Mouse (Mus musculus): ENCODE measurements around the gene Mroh3. TPM values are rescaled to one million over a fixed set of nuclear protein-coding genes. Genes with fewer than 3 reads are reported as not detected.

Mroh3 gene
- 0.17 and 0.40 TPM in 2 replicates for polyA plus RNA-seq (2015; fragmentation: Nextera tagmentation; extraction: Ambion mirVana)

DNA sequence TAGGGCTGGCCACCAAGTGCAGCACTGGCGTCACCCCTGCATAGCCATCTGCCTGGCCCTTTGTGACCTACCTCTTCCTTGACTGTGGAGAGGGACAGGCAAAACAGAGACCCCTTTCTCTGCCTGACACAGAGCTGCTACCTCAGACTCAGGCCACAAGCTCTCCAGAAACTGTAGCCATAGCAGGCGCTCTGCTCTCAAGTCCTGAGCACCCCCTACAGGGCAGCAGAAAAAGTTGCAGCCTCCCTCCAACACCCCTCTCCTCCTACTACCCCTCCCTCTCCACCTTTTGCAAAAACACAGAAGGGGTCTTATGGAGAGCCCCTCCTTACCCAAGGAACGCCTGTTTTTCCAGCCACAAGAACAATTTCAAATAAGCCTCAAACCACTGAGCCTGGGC is at the start of gene Mroh3:
Mroh3 (minus strand) TSS at position 26 of the 400 bp plus-strand sequence.
- Histone ChIP-seq H3K4me3 (ENCODE audit: low read length) (no peak within 1 kb of the TSS), H3K9ac (replicated peaks; ENCODE audit: low read length) (no peak within 1 kb of the TSS), H3K9me3 (ENCODE audit: low read length) (no peaks in the 10 kb centered on the region), H3K36me3 (ENCODE audit: insufficient read depth, low read length) (peaks cover 18% of the 10 kb centered on the region), H3K4me1 (ENCODE audit: insufficient read depth, low read length) (no peaks in the 10 kb centered on the region), H3K27me3 (ENCODE audit: insufficient read depth, low read length) (no peaks in the 10 kb centered on the region), H3K27ac (ENCODE audit: low read length) (no peak within 1 kb of the TSS), H3K4me2 (replicated peaks; ENCODE audit: low read depth, low read length) (no peak within 1 kb of the TSS)
- no peak for ATAC-seq (ENCODE audit: low FRiP score, low TSS enrichment)
- WGBS = 57% methylated on average over 3 of the region's 3 CpGs

DNA sequence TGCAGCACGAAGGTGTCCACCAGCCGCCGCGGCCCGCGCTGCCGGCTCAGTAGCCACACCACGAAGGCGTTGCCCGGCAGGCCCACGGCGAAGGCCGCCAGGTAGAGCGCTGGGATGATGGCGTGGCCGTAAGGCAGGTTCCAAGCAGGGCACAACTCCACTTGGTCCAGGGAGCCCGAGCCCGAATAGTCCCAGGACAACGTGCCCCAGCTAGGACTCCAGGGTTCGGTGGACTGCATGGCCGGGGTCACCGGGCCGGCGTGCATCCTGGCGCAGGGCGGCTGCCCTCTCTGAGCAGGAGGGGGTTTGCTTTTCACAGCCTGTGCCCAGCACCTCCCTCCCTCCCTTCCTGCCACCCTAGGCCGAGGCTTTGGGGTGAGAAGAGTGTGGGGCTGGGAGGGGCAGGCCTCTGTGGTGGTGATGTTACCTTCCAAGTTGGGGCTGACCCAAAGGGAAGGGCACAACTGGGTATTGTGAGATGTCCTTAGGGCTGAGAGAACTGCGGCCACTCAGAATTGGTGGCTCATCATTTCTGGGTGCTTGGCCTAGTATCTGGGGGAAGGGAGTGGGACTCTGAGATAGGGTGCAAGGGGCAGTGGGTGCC is 48.1 kb upstream of the Mroh3 start, which contains the start of gene Gpr25:
Gpr25 (minus strand) TSS at position 239 of the 604 bp plus-strand sequence.
- peak within 1 kb of the TSS; percentile 58 for H3K4me3 ChIP-seq (ENCODE audit: low read length)
- peak within 1 kb of the TSS; percentile 94 for H3K4me2 ChIP-seq (replicated peaks; ENCODE audit: low read depth, low read length)
- H3K9ac ChIP-seq (replicated peaks; ENCODE audit: low read length) = peak within 1 kb of the TSS; percentile 59
- peak; percentile 52; the same call in 1 of the 2 replicates for ATAC-seq (ENCODE audit: low FRiP score, low TSS enrichment)
- no peaks in the 10 kb centered on the region for H3K36me3 ChIP-seq (ENCODE audit: insufficient read depth, low read length)
- H3K27ac ChIP-seq (ENCODE audit: low read length) = no peak within 1 kb of the TSS
- H3K9me3 ChIP-seq (ENCODE audit: low read length) = no peaks in the 10 kb centered on the region
- WGBS = 8% methylated on average over 28 of the region's 28 CpGs
- H3K27me3 ChIP-seq (ENCODE audit: insufficient read depth, low read length) = peaks cover 65% of the 10 kb centered on the region
- H3K4me1 ChIP-seq (ENCODE audit: insufficient read depth, low read length) = peaks cover 12% of the 10 kb centered on the region

DNA sequence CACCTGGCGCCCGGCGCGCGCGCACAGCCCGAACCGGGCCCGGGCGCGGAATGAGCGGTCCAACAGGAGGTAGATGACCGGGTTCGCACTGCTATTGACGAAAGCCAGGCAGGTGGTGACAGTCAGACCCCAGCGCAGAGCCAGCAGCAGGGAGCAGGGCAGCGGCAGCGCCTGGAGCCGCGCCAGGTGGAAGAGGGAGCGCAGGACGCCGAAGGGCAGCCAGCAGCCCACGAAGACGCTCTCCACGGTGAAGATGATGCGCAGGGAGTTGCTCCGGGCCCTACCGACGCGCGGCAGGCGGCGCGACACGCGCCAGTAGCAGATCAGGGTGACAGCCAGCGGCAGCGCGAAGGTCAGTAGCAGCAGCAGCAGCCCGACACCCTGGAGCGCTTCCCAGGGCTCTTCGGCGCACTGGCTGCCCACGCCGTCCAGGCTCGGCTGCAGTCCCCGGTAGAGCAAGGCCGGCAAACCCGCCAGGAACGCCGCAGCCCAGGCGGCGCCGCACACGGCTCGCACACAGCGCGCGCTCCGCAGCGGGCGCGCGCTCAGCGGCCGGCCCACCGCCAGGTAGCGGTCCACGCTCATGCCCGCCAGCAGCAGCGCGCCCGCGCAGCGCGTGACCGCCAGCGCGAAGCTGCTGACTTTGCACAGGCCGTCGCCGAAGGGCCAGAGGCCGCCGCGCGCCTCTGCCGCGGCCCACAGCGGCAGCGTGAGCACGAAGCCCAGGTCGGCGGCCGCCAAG is 47.4 kb upstream of the Mroh3 start:
- ATAC-seq (ENCODE audit: low FRiP score, low TSS enrichment) = peak; percentile 81
- H3K4me1 ChIP-seq (ENCODE audit: insufficient read depth, low read length) = peaks cover 12% of the 10 kb centered on the region
- H3K27me3 ChIP-seq (ENCODE audit: insufficient read depth, low read length) = peaks cover 68% of the 10 kb centered on the region
- peak overlapping the region; percentile 58 for H3K4me3 ChIP-seq (ENCODE audit: low read length)
- H3K27ac ChIP-seq (ENCODE audit: low read length) = no peak overlapping the region
- no peaks in the 10 kb centered on the region for H3K9me3 ChIP-seq (ENCODE audit: low read length)
- under 1% methylated on average over 89 of the region's 95 CpGs for WGBS
- H3K9ac ChIP-seq (replicated peaks; ENCODE audit: low read length) = peak overlapping the region; percentile 59
- H3K4me2 ChIP-seq (replicated peaks; ENCODE audit: low read depth, low read length) = peak overlapping the region; percentile 94
- no peaks in the 10 kb centered on the region for H3K36me3 ChIP-seq (ENCODE audit: insufficient read depth, low read length)

DNA sequence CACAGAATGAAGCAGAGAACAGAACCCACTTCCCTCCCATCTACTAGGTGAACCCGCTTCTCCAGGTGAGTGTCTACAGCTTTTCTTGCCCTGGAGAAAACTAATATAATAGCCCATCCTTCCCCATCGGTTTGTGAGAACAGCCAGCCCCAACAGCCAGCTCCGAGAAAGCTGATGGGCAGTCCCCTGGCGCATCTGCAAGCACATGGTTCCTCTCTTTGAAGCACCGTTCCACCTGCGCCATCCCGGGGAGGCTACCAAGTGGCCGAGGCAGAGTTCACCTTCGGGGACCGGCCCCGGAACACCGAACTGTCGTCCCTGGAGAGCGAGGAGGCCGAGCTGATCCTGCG is 46.9 kb upstream of the Mroh3 start:
- Histone ChIP-seq H3K4me2 (replicated peaks; ENCODE audit: low read depth, low read length) (peak overlapping the region; percentile 94), H3K36me3 (ENCODE audit: insufficient read depth, low read length) (no peaks in the 10 kb centered on the region), H3K9me3 (ENCODE audit: low read length) (no peaks in the 10 kb centered on the region), H3K27ac (ENCODE audit: low read length) (no peak overlapping the region), H3K27me3 (ENCODE audit: insufficient read depth, low read length) (peaks cover 68% of the 10 kb centered on the region), H3K4me3 (ENCODE audit: low read length) (peak overlapping the region; percentile 58), H3K4me1 (ENCODE audit: insufficient read depth, low read length) (peaks cover 12% of the 10 kb centered on the region), H3K9ac (replicated peaks; ENCODE audit: low read length) (no peak overlapping the region)
- 4% methylated on average over 16 of the region's 16 CpGs for WGBS
- peak; percentile 19; the same call in 1 of the 2 replicates for ATAC-seq (ENCODE audit: low FRiP score, low TSS enrichment)

GRCm38 (mm10) chr1:136258495-136258894 is 45.9 kb upstream of the Mroh3 start:
- Histone ChIP-seq H3K36me3 (ENCODE audit: insufficient read depth, low read length) (no peaks in the 10 kb centered on the region), H3K4me2 (replicated peaks; ENCODE audit: low read depth, low read length) (no peak overlapping the region), H3K9me3 (ENCODE audit: low read length) (no peaks in the 10 kb centered on the region), H3K9ac (replicated peaks; ENCODE audit: low read length) (no peak overlapping the region), H3K4me1 (ENCODE audit: insufficient read depth, low read length) (peaks cover 12% of the 10 kb centered on the region), H3K27me3 (ENCODE audit: insufficient read depth, low read length) (peaks cover 68% of the 10 kb centered on the region), H3K27ac (ENCODE audit: low read length) (no peak overlapping the region), H3K4me3 (ENCODE audit: low read length) (no peak overlapping the region)
- ATAC-seq (ENCODE audit: low FRiP score, low TSS enrichment) = no peak
- 71% methylated on average over 9 of the region's 9 CpGs for WGBS

- WGBS = 38% methylated on average over 8 of the region's 8 CpGs
- Histone ChIP-seq H3K4me1 (ENCODE audit: insufficient read depth, low read length) (peaks cover 10% of the 10 kb centered on the region), H3K9me3 (ENCODE audit: low read length) (no peaks in the 10 kb centered on the region), H3K27me3 (ENCODE audit: insufficient read depth, low read length) (peaks cover 45% of the 10 kb centered on the region), H3K36me3 (ENCODE audit: insufficient read depth, low read length) (no peaks in the 10 kb centered on the region), H3K4me2 (replicated peaks; ENCODE audit: low read depth, low read length) (no peak overlapping the region), H3K9ac (replicated peaks; ENCODE audit: low read length) (no peak overlapping the region), H3K4me3 (ENCODE audit: low read length) (no peak overlapping the region), H3K27ac (ENCODE audit: low read length) (no peak overlapping the region)
- ATAC-seq (ENCODE audit: low FRiP score, low TSS enrichment) = no peak
These were observed 43.0 kb upstream of the Mroh3 start for GRCm38 (mm10) chr1:136255657-136256056.

GRCm38 (mm10) chr1:136255174-136255573 is 42.5 kb upstream of the Mroh3 start:
- no peak for ATAC-seq (ENCODE audit: low FRiP score, low TSS enrichment)
- Histone ChIP-seq H3K36me3 (ENCODE audit: insufficient read depth, low read length) (no peaks in the 10 kb centered on the region), H3K27me3 (ENCODE audit: insufficient read depth, low read length) (peaks cover 40% of the 10 kb centered on the region), H3K27ac (ENCODE audit: low read length) (no peak overlapping the region), H3K9ac (replicated peaks; ENCODE audit: low read length) (no peak overlapping the region), H3K9me3 (ENCODE audit: low read length) (no peaks in the 10 kb centered on the region), H3K4me3 (ENCODE audit: low read length) (no peak overlapping the region), H3K4me2 (replicated peaks; ENCODE audit: low read depth, low read length) (no peak overlapping the region), H3K4me1 (ENCODE audit: insufficient read depth, low read length) (peaks cover 6% of the 10 kb centered on the region)
- 37% methylated on average over 6 of the region's 6 CpGs for WGBS

DNA sequence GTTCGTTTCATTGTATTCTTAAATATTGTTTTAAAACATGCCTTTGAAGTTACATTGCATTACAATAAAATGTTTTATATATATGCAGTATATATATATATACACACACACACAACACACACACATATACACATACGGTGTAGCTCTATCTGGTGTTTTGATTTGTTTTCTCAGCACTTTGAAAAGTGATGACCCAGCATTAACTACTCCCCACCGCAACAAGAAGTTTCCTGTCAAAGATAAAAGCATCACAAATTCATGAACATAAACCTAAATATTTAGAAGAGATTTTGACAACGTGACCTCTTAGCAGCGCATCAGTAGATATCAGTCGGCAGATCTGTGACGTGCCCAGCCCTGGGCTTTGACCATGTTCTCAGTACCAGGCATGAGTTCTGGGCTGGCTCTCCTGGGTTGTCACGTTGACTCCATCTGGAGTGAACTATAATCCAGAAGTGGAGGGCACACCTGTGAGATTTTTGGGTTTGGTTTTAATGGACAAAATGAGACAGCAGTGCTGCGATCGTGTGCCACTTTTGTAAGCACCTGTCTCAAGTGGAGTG is 42.0 kb upstream of the Mroh3 start:
- no peak for ATAC-seq (ENCODE audit: low FRiP score, low TSS enrichment)
- H3K36me3 ChIP-seq (ENCODE audit: insufficient read depth, low read length) = no peaks in the 10 kb centered on the region
- peaks cover 35% of the 10 kb centered on the region for H3K27me3 ChIP-seq (ENCODE audit: insufficient read depth, low read length)
- H3K27ac ChIP-seq (ENCODE audit: low read length) = no peak overlapping the region
- peaks cover under 1% of the 10 kb centered on the region; the same call in 1 of the 2 replicates for H3K4me1 ChIP-seq (ENCODE audit: insufficient read depth, low read length)
- 78% methylated on average over 10 of the region's 10 CpGs for WGBS
- no peak overlapping the region for H3K9ac ChIP-seq (replicated peaks; ENCODE audit: low read length)
- H3K4me2 ChIP-seq (replicated peaks; ENCODE audit: low read depth, low read length) = no peak overlapping the region
- H3K9me3 ChIP-seq (ENCODE audit: low read length) = no peaks in the 10 kb centered on the region
- H3K4me3 ChIP-seq (ENCODE audit: low read length) = no peak overlapping the region

- no peaks in the 10 kb centered on the region for H3K36me3 ChIP-seq (ENCODE audit: insufficient read depth, low read length)
- no peak overlapping the region for H3K27ac ChIP-seq (ENCODE audit: low read length)
- ATAC-seq (ENCODE audit: low FRiP score, low TSS enrichment) = no peak
- 30% methylated on average over 2 of the region's 2 CpGs for WGBS
- no peak overlapping the region for H3K9ac ChIP-seq (replicated peaks; ENCODE audit: low read length)
- H3K9me3 ChIP-seq (ENCODE audit: low read length) = no peaks in the 10 kb centered on the region
- H3K4me3 ChIP-seq (ENCODE audit: low read length) = no peak overlapping the region
- H3K4me1 ChIP-seq (ENCODE audit: insufficient read depth, low read length) = no peaks in the 10 kb centered on the region
- H3K4me2 ChIP-seq (replicated peaks; ENCODE audit: low read depth, low read length) = no peak overlapping the region
- peaks cover 23% of the 10 kb centered on the region for H3K27me3 ChIP-seq (ENCODE audit: insufficient read depth, low read length)
These were observed 40.8 kb upstream of the Mroh3 start for GRCm38 (mm10) chr1:136253472-136253871.

- H3K4me3 ChIP-seq (ENCODE audit: low read length) = no peak overlapping the region
- H3K4me2 ChIP-seq (replicated peaks; ENCODE audit: low read depth, low read length) = no peak overlapping the region
- H3K27ac ChIP-seq (ENCODE audit: low read length) = no peak overlapping the region
- H3K4me1 ChIP-seq (ENCODE audit: insufficient read depth, low read length) = no peaks in the 10 kb centered on the region
- H3K9me3 ChIP-seq (ENCODE audit: low read length) = no peaks in the 10 kb centered on the region
- no peak overlapping the region for H3K9ac ChIP-seq (replicated peaks; ENCODE audit: low read length)
- 25% methylated on average over 5 of the region's 5 CpGs for WGBS
- H3K27me3 ChIP-seq (ENCODE audit: insufficient read depth, low read length) = no peaks in the 10 kb centered on the region
- ATAC-seq (ENCODE audit: low FRiP score, low TSS enrichment) = no peak
- H3K36me3 ChIP-seq (ENCODE audit: insufficient read depth, low read length) = no peaks in the 10 kb centered on the region
These were observed 37.0 kb upstream of the Mroh3 start for GRCm38 (mm10) chr1:136249662-136250061.

Measured in kidney, embryonic 16.5 days (tissue).